Mouse (Mus musculus) liver, embryonic 16.5 days (tissue): ENCODE data around the gene Myo1a. TPM values are rescaled to one million over a fixed set of nuclear protein-coding genes. Genes with fewer than 3 reads are reported as not detected.
A peak's percentile ranks its signal among the peaks of the same experiment; 100 is the strongest.

ENCODE experiments used
- ATAC-seq: fragments of 200-750 bp; cut with Nextera tagmentation; 2 replicates; pipeline ENCODE4 v1.8.0; 2017; ENCODE audit warnings: low read depth, mild to moderate bottlenecking, moderate number of reproducible peaks, moderate library complexity
- H3K27ac ChIP-seq: fragments of 300-500 bp; sonication (generic); 2 replicates; pipeline ENCODE4 v1.5.1; 2014; ENCODE audit warnings: mild to moderate bottlenecking, low read length
- H3K27me3 ChIP-seq: fragments of 300-500 bp; sonication (generic); 2 replicates; pipeline ENCODE4 v1.6.1; 2014; ENCODE audit warnings: low read depth, low read length, mixed read lengths; ENCODE audit not compliant: control insufficient read depth, insufficient read depth
- H3K36me3 ChIP-seq: fragments of 300-500 bp; sonication (generic); 2 replicates; pipeline ENCODE4 v1.6.1; 2014; ENCODE audit warnings: mild to moderate bottlenecking; ENCODE audit not compliant: control insufficient read depth, insufficient read depth
- H3K4me1 ChIP-seq: fragments of 300-500 bp; sonication (generic); 2 replicates; pipeline ENCODE4 v1.6.1; 2014; ENCODE audit warnings: low read depth, low read length, mixed read lengths; ENCODE audit not compliant: control insufficient read depth
- H3K4me2 ChIP-seq: fragments of 300-500 bp; sonication (generic); 2 replicates; pipeline ENCODE4 v1.6.1; 2014; ENCODE audit warnings: low read depth, low read length, mixed read lengths
- H3K4me3 ChIP-seq: fragments of 300-500 bp; sonication (generic); 2 replicates; pipeline ENCODE4 v1.5.1; 2014; ENCODE audit warnings: low read depth, mild to moderate bottlenecking, low read length
- H3K9ac ChIP-seq: fragments of 300-500 bp; sonication (generic); 2 replicates; pipeline ENCODE4 v1.6.1; 2014; ENCODE audit warnings: low read depth, low read length
- H3K9me3 ChIP-seq: fragments of 300-500 bp; sonication (generic); replicated peaks from 2 replicates; pipeline ENCODE4 v1.6.1; 2016; ENCODE audit warnings: low read length; ENCODE audit not compliant: control insufficient read depth
- WGBS: fragments of 180-500 bp; shearing (Covaris S2); extraction: QIAGEN DNeasy Blood & Tissue Kit; methylation state at CpG from one replicate; pipeline ENCODE4 v1.1.7; 2014; ENCODE audit not compliant: insufficient replicate concordance; 5-methylcytosine and 5-hydroxymethylcytosine counted together
- polyA plus RNA-seq: library from polyadenylated mRNA; unstranded; fragments of >200 nt; fragmentation: Nextera tagmentation; extraction: Ambion mirVana; gene quantifications from 2 replicates; pipeline ENCODE4 v1.2.1, GENCODE M21; 2015

Gene Myo1a
- polyA plus RNA-seq, 1 experiment from 2014 or later: 0.55 TPM

DNA sequence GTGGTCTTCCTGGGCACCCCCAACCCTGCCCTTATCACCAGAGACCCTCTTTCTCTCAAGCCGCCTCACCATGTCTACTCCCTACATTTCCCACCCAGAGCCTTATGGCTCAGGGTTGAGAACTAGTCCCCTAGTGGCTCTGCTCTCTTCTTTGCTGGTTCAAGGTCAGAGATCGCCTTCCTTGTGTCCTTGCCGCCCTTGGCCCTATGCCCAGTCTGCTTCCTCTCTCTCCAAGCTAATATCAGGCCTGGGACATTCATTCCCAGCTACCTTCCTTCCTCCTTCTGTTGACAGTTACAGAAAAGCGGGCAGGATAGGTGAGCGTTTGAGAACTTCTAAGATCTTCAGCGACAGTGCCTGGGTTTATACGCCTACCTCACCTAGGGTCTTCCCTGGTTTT, 2.8 kb downstream of the Myo1a start:
- Histone ChIP-seq H3K36me3 (no peaks in the 10 kb centered on the region), H3K27ac (no peak overlapping the region), H3K4me3 (no peak overlapping the region), H3K4me2 (no peak overlapping the region), H3K4me1 (peaks cover 3% of the 10 kb centered on the region), H3K27me3 (no peaks in the 10 kb centered on the region), H3K9me3 (no peaks in the 10 kb centered on the region), H3K9ac (no peak overlapping the region)
- 64% methylated on average over 7 of the region's 7 CpGs for WGBS
- peak; percentile 27; the same call in 1 of the 2 replicates for ATAC-seq

DNA sequence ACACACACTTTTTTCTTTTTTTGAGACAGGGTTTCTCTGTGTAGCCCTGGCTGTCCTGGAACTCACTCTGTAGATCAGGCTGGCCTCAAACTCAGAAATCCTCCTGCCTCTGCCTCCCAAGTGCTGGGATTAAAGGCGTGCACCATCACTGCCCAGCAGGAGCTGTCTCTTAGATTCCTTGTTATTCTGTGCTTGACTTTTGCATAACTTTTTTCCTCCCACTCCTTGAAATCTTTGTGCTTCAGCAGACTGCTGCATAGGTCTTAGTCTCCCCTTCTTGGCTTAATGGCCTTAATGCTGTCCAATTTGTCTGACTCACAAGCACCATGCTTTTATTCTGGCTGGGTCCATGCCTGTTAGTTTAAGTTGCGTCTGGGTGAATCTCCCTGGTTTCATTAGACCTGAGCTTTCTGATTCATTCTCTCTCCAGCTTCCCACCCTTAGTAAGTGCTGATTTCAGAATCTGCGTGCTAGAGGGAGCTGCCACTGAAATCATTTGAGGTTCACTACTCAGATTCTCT, 3.9 kb downstream of the Myo1a start:
- Histone ChIP-seq H3K4me2 (no peak overlapping the region), H3K27me3 (no peaks in the 10 kb centered on the region), H3K27ac (no peak overlapping the region), H3K9ac (no peak overlapping the region), H3K4me1 (peaks cover 3% of the 10 kb centered on the region), H3K36me3 (no peaks in the 10 kb centered on the region), H3K9me3 (no peaks in the 10 kb centered on the region), H3K4me3 (no peak overlapping the region)
- ATAC-seq: no peak
- 69% methylated on average over 3 of the region's 3 CpGs for WGBS

DNA sequence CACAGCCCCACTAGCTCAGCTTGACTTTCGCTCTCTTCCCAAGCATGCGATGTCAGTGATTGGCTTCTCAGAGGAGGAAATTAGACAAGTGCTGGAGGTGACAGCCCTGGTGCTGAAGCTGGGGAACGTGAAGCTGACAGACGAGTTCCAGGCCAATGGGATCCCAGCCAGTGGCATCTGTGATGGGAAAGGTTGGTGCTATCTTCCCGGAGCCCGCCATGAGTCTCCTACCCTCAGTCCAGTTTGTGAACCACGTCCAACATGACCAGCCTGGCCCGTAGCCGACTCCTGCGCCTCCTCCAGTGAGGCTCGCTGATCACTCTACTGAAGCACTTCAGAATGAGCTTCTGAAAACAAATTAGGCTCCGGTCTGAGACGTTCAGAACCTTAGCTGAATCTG, 5.4 kb downstream of the Myo1a start:
- no peak for ATAC-seq
- Histone ChIP-seq H3K9ac (no peak overlapping the region), H3K27ac (no peak overlapping the region), H3K4me2 (no peak overlapping the region), H3K27me3 (no peaks in the 10 kb centered on the region), H3K9me3 (no peaks in the 10 kb centered on the region), H3K4me1 (peaks cover 3% of the 10 kb centered on the region), H3K4me3 (no peak overlapping the region), H3K36me3 (no peaks in the 10 kb centered on the region)
- WGBS: 77% methylated on average over 13 of the region's 13 CpGs

DNA sequence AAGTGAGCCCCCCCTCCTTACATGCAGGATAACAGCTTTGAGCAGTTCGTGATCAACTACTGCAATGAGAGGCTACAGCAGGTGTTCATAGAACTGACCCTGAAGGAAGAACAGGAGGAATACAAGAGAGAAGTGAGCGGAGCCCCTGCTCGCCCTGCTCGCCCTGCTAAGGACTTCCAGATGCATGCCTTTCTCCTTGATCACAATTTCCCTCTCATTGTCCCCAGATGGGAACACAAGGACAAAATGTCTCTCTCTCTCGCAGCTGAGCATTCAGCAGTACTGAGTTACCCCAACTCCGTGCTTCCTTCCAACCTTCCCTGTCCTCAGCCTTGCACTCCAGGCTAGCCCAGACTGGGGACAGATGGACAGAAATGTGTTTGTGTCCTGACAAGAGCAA, 7.8 kb downstream of the Myo1a start:
- H3K4me2 ChIP-seq: no peak overlapping the region

DNA sequence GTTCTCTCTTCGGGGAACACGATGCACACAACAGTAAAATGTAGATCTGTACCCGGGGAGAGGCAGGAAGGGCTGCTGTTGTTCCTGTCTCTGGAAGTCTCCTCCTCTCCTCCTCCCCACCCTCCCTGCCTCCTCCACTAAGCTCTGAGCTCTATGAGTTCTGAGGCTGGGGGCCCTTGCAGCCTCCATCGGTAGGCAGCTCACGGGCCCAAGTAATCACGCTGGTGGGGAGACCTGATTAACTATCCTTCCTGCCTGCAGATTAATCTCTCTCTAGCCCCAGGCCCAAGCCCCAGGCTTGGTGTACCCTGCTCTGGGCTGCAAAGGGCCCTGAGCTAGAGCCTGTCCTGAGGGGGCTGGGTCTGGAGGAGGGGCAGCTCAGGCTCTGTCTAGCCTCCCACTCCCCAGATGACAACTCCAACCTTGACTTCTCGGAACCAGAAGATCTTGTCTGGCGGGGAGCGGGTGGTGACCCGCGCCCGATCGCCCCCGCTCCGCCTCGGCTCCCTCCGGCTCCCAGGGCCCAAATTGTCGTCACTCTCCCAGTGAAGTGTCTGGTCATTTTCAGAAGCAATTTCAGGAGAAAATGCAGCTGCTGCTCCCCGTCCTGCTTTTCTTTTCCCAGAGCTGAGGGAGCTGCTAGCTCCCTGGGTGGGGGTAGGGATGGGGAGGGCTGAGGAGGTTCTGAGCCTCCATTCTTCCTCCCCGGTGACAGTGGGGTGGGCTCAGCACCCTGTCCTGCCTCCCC, 16.9 kb downstream of the Myo1a start:
- no peak overlapping the region for H3K9ac ChIP-seq
- no peak overlapping the region for H3K27ac ChIP-seq
- no peaks in the 10 kb centered on the region for H3K36me3 ChIP-seq
- H3K4me3 ChIP-seq: no peak overlapping the region
- no peak for ATAC-seq
- H3K4me2 ChIP-seq: no peak overlapping the region
- H3K4me1 ChIP-seq: peaks cover 6% of the 10 kb centered on the region
- WGBS: 25% methylated on average over 20 of the region's 20 CpGs
- no peaks in the 10 kb centered on the region for H3K9me3 ChIP-seq
- H3K27me3 ChIP-seq: peaks cover 29% of the 10 kb centered on the region

More for the DNA sequence above, 7.8 kb downstream of the Myo1a start:
- 76% methylated on average over 6 of the region's 6 CpGs for WGBS
- no peak for ATAC-seq
- no peaks in the 10 kb centered on the region for H3K27me3 ChIP-seq
- H3K9ac ChIP-seq: no peak overlapping the region
- H3K27ac ChIP-seq: no peak overlapping the region
- no peak overlapping the region for H3K4me3 ChIP-seq
- H3K36me3 ChIP-seq: no peaks in the 10 kb centered on the region
- H3K4me1 ChIP-seq: no peaks in the 10 kb centered on the region
- no peaks in the 10 kb centered on the region for H3K9me3 ChIP-seq

DNA sequence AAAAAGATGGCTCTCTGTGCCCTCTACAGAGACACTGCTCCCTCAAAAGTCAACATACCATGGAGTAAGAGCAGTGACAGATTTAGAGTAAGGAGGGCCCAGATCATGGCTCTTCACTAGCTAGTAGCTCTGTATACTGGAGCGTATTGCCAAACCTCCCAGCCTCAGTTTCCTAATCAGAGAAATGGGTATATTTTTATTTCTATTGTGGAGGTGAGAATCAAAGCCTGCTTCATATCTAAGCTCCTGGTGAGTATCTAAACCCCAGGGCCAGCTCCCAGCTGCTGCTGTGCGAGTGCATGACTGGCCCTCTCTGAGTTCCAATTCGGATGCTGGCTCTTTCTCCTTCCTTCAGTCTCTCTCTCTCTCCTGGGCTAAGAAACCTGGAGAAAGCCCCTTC, 19.2 kb downstream of the Myo1a start, which contains the start of gene Tac2:
Tac2 (plus strand) TSS at position 301 of the 400 bp plus-strand sequence.
- Histone ChIP-seq H3K27ac (no peak within 1 kb of the TSS), H3K4me1 (peaks cover 22% of the 10 kb centered on the region), H3K9me3 (no peaks in the 10 kb centered on the region), H3K36me3 (no peaks in the 10 kb centered on the region), H3K4me3 (peak within 1 kb of the TSS; percentile 27; the same call in 1 of the 2 replicates), H3K4me2 (peak within 1 kb of the TSS; percentile 30; the same call in 1 of the 2 replicates), H3K27me3 (peaks cover 29% of the 10 kb centered on the region), H3K9ac (no peak within 1 kb of the TSS)
- 64% methylated on average over 3 of the region's 3 CpGs for WGBS
- ATAC-seq: no peak

DNA sequence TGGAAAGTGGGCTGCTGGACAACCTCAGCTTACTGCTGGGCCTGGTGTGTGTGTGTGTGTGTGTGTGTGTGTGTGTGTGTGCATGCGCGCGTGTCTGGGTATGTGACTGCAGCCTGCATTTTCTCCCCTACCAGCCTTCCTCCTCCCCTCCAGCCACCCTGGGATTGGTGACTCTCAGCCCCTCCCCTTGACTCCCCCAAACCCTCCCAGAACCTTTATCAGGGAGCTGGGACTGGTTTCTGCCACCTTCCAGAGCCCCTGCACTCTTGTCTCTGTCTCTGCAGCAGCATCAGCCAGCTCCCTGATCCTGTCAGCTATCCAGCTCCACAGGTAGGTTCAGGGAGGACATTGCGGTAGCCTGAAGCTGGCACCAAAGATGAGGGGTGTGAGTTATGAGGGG, 20.2 kb downstream of the Myo1a start:
- no peak overlapping the region for H3K27ac ChIP-seq
- peak overlapping the region; percentile 30; the same call in 1 of the 2 replicates for H3K4me2 ChIP-seq
- no peaks in the 10 kb centered on the region for H3K9me3 ChIP-seq
- peaks cover 26% of the 10 kb centered on the region for H3K27me3 ChIP-seq
- no peaks in the 10 kb centered on the region for H3K36me3 ChIP-seq
- peak; percentile 54 for ATAC-seq
- H3K4me1 ChIP-seq: peaks cover 32% of the 10 kb centered on the region
- peak overlapping the region; percentile 27; the same call in 1 of the 2 replicates for H3K4me3 ChIP-seq
- no peak overlapping the region for H3K9ac ChIP-seq
- 58% methylated on average over 4 of the region's 4 CpGs for WGBS

DNA sequence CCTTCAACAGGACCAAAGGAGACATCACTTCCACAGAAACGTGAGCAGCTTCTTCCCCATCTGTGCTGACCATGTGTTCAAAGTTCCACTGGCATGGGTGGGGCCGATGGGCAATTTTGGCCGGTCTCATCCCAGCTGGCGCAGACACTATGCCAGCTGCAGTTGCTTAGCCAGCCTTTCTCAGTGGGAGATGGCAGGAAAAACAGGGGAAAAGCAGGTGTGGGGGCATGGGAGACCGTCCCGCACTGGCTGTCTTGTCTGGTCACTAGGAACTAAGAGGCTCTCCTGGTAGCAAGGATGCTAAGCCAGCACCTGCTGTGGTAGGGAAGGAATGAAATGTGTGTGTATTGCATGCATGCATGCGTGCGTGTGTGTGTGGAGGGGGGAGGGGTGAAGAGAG, 23.5 kb downstream of the Myo1a start:
- Histone ChIP-seq H3K9me3 (no peaks in the 10 kb centered on the region), H3K9ac (no peak overlapping the region), H3K4me2 (no peak overlapping the region), H3K27me3 (no peaks in the 10 kb centered on the region), H3K27ac (no peak overlapping the region), H3K36me3 (no peaks in the 10 kb centered on the region), H3K4me1 (peaks cover 52% of the 10 kb centered on the region), H3K4me3 (no peak overlapping the region)
- ATAC-seq: no peak
- 72% methylated on average over 8 of the region's 8 CpGs for WGBS

DNA sequence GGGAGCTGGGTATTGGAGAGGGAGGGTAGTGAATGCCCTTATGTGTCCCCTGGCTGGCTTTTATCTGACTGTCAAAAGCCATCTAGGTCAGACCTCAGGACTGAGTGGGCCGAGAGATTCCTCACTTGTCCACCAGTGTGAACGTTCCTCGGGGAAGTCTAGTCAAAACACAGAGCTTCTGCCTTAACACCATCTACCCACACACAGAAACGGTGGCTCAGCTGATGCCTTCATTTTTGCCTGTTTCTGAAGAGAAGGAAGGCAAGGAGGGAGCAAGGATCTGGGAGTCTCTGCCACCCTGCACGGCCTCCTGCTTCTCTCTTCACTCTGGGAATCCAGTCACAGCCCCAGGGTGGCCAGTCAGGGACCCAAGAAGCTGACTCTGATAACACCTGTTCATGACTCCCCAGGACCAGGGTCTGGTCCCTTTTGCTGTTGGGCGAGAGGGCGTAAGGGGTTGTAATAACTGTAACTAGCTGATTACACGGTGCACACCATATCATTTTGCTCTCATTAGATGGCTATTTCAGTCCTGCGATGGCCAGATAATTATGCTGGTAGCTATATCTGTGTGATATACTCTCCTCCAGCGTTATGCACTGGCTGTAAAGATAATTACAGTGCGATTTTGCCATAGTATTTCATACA, 25.4 kb downstream of the Myo1a start:
- Histone ChIP-seq H3K4me1 (peaks cover 59% of the 10 kb centered on the region), H3K4me2 (peak overlapping the region; percentile 47), H3K27ac (peak overlapping the region; percentile 84), H3K9ac (peak overlapping the region; percentile 35), H3K9me3 (no peaks in the 10 kb centered on the region; the same call in 1 of the 2 replicates), H3K36me3 (no peaks in the 10 kb centered on the region), H3K4me3 (no peak overlapping the region), H3K27me3 (no peaks in the 10 kb centered on the region)
- ATAC-seq: peak; percentile 88
- 29% methylated on average over 11 of the region's 11 CpGs for WGBS
